Comparison of ENCODE assay signal across 25 mouse cellular contexts in genomic region chr3:102157652-102158051, GRCm38 (mm10). TPM values are rescaled to one million over a fixed set of nuclear protein-coding genes. Genes with fewer than 3 reads are reported as not detected.
DNase-seq lines count a peak whose midpoint lies in the region; ATAC-seq and TF ChIP-seq lines count a peak whose summit lies in the region.
"Had no signal": no experiment of that assay in that cellular context is flagged by ENCODE, and none has a peak within 500 bp of the region (broad histone marks: within the 10 kb centered on the region; RNA-seq: fewer than 3 reads in every experiment).

No protein-coding gene starts in this region.

- DNase-seq in liver, postnatal 0 days = no peak
- DNase-seq in limb, embryonic 10.5 days (ENCODE audit: low spot score) = no peak
- DNase-seq: adrenal gland, adult 2 months; adrenal gland, postnatal 14 days; cerebellum, adult 11 months; cerebellum, adult 2 months; cerebellum, adult 9-11 months; cerebellum, postnatal 25 days; gastrocnemius, postnatal 25 days; heart, adult 2 months; heart, postnatal 10 days; heart, postnatal 4 days had no signal

- no peak for TF ChIP-seq CTCF in liver, postnatal 0 days (IDR thresholded peaks at IDR 0.05; ENCODE audit: low read depth)

- H3K4me2 ChIP-seq in intestine, embryonic 16.5 days (ENCODE audit: low read depth, low read length) = no peak overlapping the region
- no peak overlapping the region for H3K4me2 ChIP-seq in intestine, embryonic 15.5 days (replicated peaks)
- no peak overlapping the region for H3K4me2 ChIP-seq in liver, embryonic 12.5 days
- no peak overlapping the region for H3K4me2 ChIP-seq in liver, postnatal 0 days (ENCODE audit: low read depth, low read length)
- no peak overlapping the region for H3K4me2 ChIP-seq in stomach, embryonic 16.5 days (ENCODE audit: low read depth, low read length)
- no peak overlapping the region for H3K4me2 ChIP-seq in forebrain, embryonic 12.5 days
- H3K4me2 ChIP-seq: embryonic facial prominence, embryonic 12.5 days; embryonic facial prominence, embryonic 15.5 days; forebrain, embryonic 15.5 days; heart, embryonic 15.5 days; hindbrain, embryonic 15.5 days had no signal

- H3K4me1 ChIP-seq in intestine, embryonic 16.5 days (ENCODE audit: control insufficient read depth, insufficient read depth, low read length) = peaks cover 10% of the 10 kb centered on the region
- 0 out of 2 replicates have a peak, but pooled peaks cover 5% of the 10 kb centered on the region for H3K4me1 ChIP-seq in intestine, embryonic 15.5 days (replicated peaks)
- peaks cover 62% of the 10 kb centered on the region for H3K4me1 ChIP-seq in liver, embryonic 12.5 days
- peaks cover 4% of the 10 kb centered on the region; the same call in 1 of the 2 replicates for H3K4me1 ChIP-seq in liver, postnatal 0 days (ENCODE audit: insufficient read depth)
- H3K4me1 ChIP-seq in stomach, embryonic 16.5 days (ENCODE audit: control insufficient read depth, insufficient read depth, low read length) = peaks cover 24% of the 10 kb centered on the region
- H3K4me1 ChIP-seq in forebrain, embryonic 12.5 days = peaks cover 12% of the 10 kb centered on the region
- peaks cover 4% of the 10 kb centered on the region for H3K4me1 ChIP-seq in limb, embryonic 10.5 days
- H3K4me1 ChIP-seq: hindbrain, embryonic 15.5 days had no signal

- no peak overlapping the region for H3K4me3 ChIP-seq in intestine, embryonic 16.5 days (ENCODE audit: low read length)
- no peak overlapping the region for H3K4me3 ChIP-seq in intestine, embryonic 15.5 days (replicated peaks)
- H3K4me3 ChIP-seq in liver, embryonic 12.5 days = no peak overlapping the region
- no peak overlapping the region for H3K4me3 ChIP-seq in liver, postnatal 0 days (ENCODE audit: low read depth, low read length)
- no peak overlapping the region for H3K4me3 ChIP-seq in stomach, embryonic 16.5 days (replicated peaks; ENCODE audit: low read length)
- H3K4me3 ChIP-seq in forebrain, embryonic 12.5 days (replicated peaks) = no peak overlapping the region
- no peak overlapping the region for H3K4me3 ChIP-seq in limb, embryonic 10.5 days
- H3K4me3 ChIP-seq: embryonic facial prominence, embryonic 12.5 days; embryonic facial prominence, embryonic 15.5 days; forebrain, embryonic 15.5 days; heart, adult 2 months; heart, embryonic 10.5 days; heart, embryonic 15.5 days; hindbrain, embryonic 15.5 days had no signal

- peak; percentile 40; the same call in 1 of the 2 replicates for ATAC-seq in intestine, embryonic 16.5 days
- no peak for ATAC-seq in intestine, embryonic 15.5 days
- ATAC-seq in liver, embryonic 12.5 days = peak; percentile 28; the same call in 1 of the 2 replicates
- no peak for ATAC-seq in liver, postnatal 0 days
- ATAC-seq in megakaryocyte-erythroid progenitor cell, adult 5-6 weeks (replicated peaks; ENCODE audit: low FRiP score, low TSS enrichment, poor library complexity, severe bottlenecking) = 0 out of 2 replicates have a peak, but pooled peaks have one; percentile 19
- ATAC-seq in stomach, embryonic 16.5 days (ENCODE audit: insufficient read depth, low FRiP score) = peak; percentile 77
- no peak for ATAC-seq in forebrain, embryonic 12.5 days (ENCODE audit: low FRiP score)
- ATAC-seq: CD4-positive, CD25-positive, alpha-beta regulatory T cell, adult 4 months; forebrain, embryonic 15.5 days had no signal

- WGBS in intestine, embryonic 16.5 days = 83% methylated on average over 6 of the region's 6 CpGs
- WGBS in intestine, embryonic 15.5 days = 81% methylated on average over 6 of the region's 6 CpGs
- WGBS in liver, embryonic 12.5 days (ENCODE audit: insufficient replicate concordance) = 43% methylated on average over 6 of the region's 6 CpGs
- 64% methylated on average over 6 of the region's 6 CpGs for WGBS in liver, postnatal 0 days (ENCODE audit: insufficient replicate concordance)
- WGBS in stomach, embryonic 16.5 days = 73% methylated on average over 6 of the region's 6 CpGs
- 91% methylated on average over 6 of the region's 6 CpGs for WGBS in forebrain, embryonic 12.5 days
- 98% methylated on average over 6 of the region's 6 CpGs for WGBS in limb, embryonic 10.5 days

- no peaks in the 10 kb centered on the region for H3K9me3 ChIP-seq in intestine, embryonic 16.5 days (ENCODE audit: control insufficient read depth, low read length)
- H3K9me3 ChIP-seq in intestine, embryonic 15.5 days = no peaks in the 10 kb centered on the region
- no peaks in the 10 kb centered on the region for H3K9me3 ChIP-seq in liver, embryonic 12.5 days (replicated peaks)
- no peaks in the 10 kb centered on the region for H3K9me3 ChIP-seq in liver, postnatal 0 days (ENCODE audit: low read length)
- H3K9me3 ChIP-seq in stomach, embryonic 16.5 days (replicated peaks; ENCODE audit: control insufficient read depth, low read length) = no peaks in the 10 kb centered on the region
- H3K9me3 ChIP-seq in forebrain, embryonic 12.5 days = no peaks in the 10 kb centered on the region
- H3K9me3 ChIP-seq in limb, embryonic 10.5 days (replicated peaks) = no peaks in the 10 kb centered on the region
- H3K9me3 ChIP-seq: embryonic facial prominence, embryonic 12.5 days; embryonic facial prominence, embryonic 15.5 days; forebrain, embryonic 15.5 days; heart, embryonic 10.5 days; heart, embryonic 15.5 days; hindbrain, embryonic 15.5 days had no signal

- no peak overlapping the region for H3K9ac ChIP-seq in intestine, embryonic 16.5 days (ENCODE audit: low read depth, low read length)
- no peak overlapping the region for H3K9ac ChIP-seq in intestine, embryonic 15.5 days
- no peak overlapping the region for H3K9ac ChIP-seq in liver, embryonic 12.5 days
- H3K9ac ChIP-seq in liver, postnatal 0 days (replicated peaks) = no peak overlapping the region
- H3K9ac ChIP-seq in stomach, embryonic 16.5 days (ENCODE audit: low read length) = no peak overlapping the region
- no peak overlapping the region for H3K9ac ChIP-seq in forebrain, embryonic 12.5 days
- H3K9ac ChIP-seq: embryonic facial prominence, embryonic 12.5 days; embryonic facial prominence, embryonic 15.5 days; forebrain, embryonic 15.5 days; heart, embryonic 15.5 days; hindbrain, embryonic 15.5 days had no signal

- H3K27me3 ChIP-seq in intestine, embryonic 16.5 days (replicated peaks; ENCODE audit: control insufficient read depth, insufficient read depth, low read length) = no peaks in the 10 kb centered on the region
- H3K27me3 ChIP-seq in intestine, embryonic 15.5 days (replicated peaks) = no peaks in the 10 kb centered on the region
- H3K27me3 ChIP-seq in liver, embryonic 12.5 days (replicated peaks) = no peaks in the 10 kb centered on the region
- H3K27me3 ChIP-seq in liver, postnatal 0 days (ENCODE audit: insufficient read depth, low read length) = no peaks in the 10 kb centered on the region
- H3K27me3 ChIP-seq in stomach, embryonic 16.5 days (ENCODE audit: control insufficient read depth, insufficient read depth, low read length) = no peaks in the 10 kb centered on the region
- 0 out of 2 replicates have a peak, but pooled peaks cover 3% of the 10 kb centered on the region for H3K27me3 ChIP-seq in forebrain, embryonic 12.5 days
- no peaks in the 10 kb centered on the region for H3K27me3 ChIP-seq in limb, embryonic 10.5 days (ENCODE audit: low read depth, poor library complexity, severe bottlenecking)
- H3K27me3 ChIP-seq: embryonic facial prominence, embryonic 12.5 days; embryonic facial prominence, embryonic 15.5 days; forebrain, embryonic 15.5 days; heart, embryonic 15.5 days; hindbrain, embryonic 15.5 days had no signal

- TF ChIP-seq EP300 in liver, postnatal 0 days (IDR thresholded peaks at IDR 0.05; ENCODE audit: low read depth) = no peak

- H3K36me3 ChIP-seq in intestine, embryonic 16.5 days (ENCODE audit: control insufficient read depth, insufficient read depth, low read length) = peaks cover 18% of the 10 kb centered on the region
- H3K36me3 ChIP-seq in intestine, embryonic 15.5 days = peaks cover 21% of the 10 kb centered on the region
- H3K36me3 ChIP-seq in liver, embryonic 12.5 days = peaks cover 78% of the 10 kb centered on the region
- peaks cover 44% of the 10 kb centered on the region for H3K36me3 ChIP-seq in liver, postnatal 0 days (replicated peaks; ENCODE audit: insufficient read depth, low read length)
- H3K36me3 ChIP-seq in stomach, embryonic 16.5 days (ENCODE audit: control insufficient read depth, insufficient read depth, low read length) = peaks cover 14% of the 10 kb centered on the region; the same call in 1 of the 2 replicates
- no peaks in the 10 kb centered on the region for H3K36me3 ChIP-seq in forebrain, embryonic 12.5 days (replicated peaks)
- H3K36me3 ChIP-seq in limb, embryonic 10.5 days = peaks cover 31% of the 10 kb centered on the region
- H3K36me3 ChIP-seq: forebrain, embryonic 15.5 days; hindbrain, embryonic 15.5 days had no signal

- no peak overlapping the region for H3K27ac ChIP-seq in intestine, embryonic 16.5 days (ENCODE audit: low read length)
- H3K27ac ChIP-seq in intestine, embryonic 15.5 days = no peak overlapping the region
- H3K27ac ChIP-seq in liver, embryonic 12.5 days = no peak overlapping the region
- H3K27ac ChIP-seq in liver, postnatal 0 days (ENCODE audit: low read depth) = no peak overlapping the region
- H3K27ac ChIP-seq in stomach, embryonic 16.5 days (ENCODE audit: low read length) = peak overlapping the region; percentile 88; the same call in 1 of the 2 replicates
- H3K27ac ChIP-seq in forebrain, embryonic 12.5 days = no peak overlapping the region
- H3K27ac ChIP-seq in limb, embryonic 10.5 days = no peak overlapping the region
- H3K27ac ChIP-seq: embryonic facial prominence, embryonic 12.5 days; embryonic facial prominence, embryonic 15.5 days; forebrain, embryonic 15.5 days; heart, adult 2 months; heart, embryonic 10.5 days; heart, embryonic 15.5 days; hindbrain, embryonic 15.5 days had no signal

RNA-seq across cellular contexts. Expression of gene Vangl1, which starts 46.8 kb away (rescaled TPM):
- 18.7 and 20.6 TPM in 2 replicates for polyA plus RNA-seq in intestine, embryonic 16.5 days (2015; fragmentation: Nextera tagmentation; extraction: Ambion mirVana)
- 15.1 and 17.4 TPM in 2 replicates for polyA plus RNA-seq in intestine, embryonic 15.5 days (2015; fragmentation: Nextera tagmentation; extraction: Ambion mirVana)
- polyA plus RNA-seq in liver, embryonic 12.5 days (2016; fragmentation: Nextera tagmentation; extraction: Ambion mirVana) = 70.5 and 76.3 TPM in 2 replicates
- polyA plus RNA-seq in liver, postnatal 0 days (2015; fragmentation: Nextera tagmentation; extraction: Ambion mirVana) = 21.4 and 22.8 TPM in 2 replicates
- 3.3 and 3.4 TPM in 2 replicates for total RNA-seq in megakaryocyte-erythroid progenitor cell, adult 5-6 weeks (2014; fragmentation: Nextera tagmentation)
- 1.5 and 6.1 TPM in 2 replicates for total RNA-seq in megakaryocyte-erythroid progenitor cell, adult 5-6 weeks (2017)
- polyA plus RNA-seq in stomach, embryonic 16.5 days (2015; fragmentation: Nextera tagmentation; extraction: Ambion mirVana) = 30.7 and 34.3 TPM in 2 replicates
- polyA plus RNA-seq in forebrain, embryonic 12.5 days (2016; fragmentation: Nextera tagmentation; extraction: Ambion mirVana) = 4.3 and 5.8 TPM in 2 replicates
- 11.8 and 14.8 TPM in 2 replicates for polyA plus RNA-seq in limb, embryonic 10.5 days (2016; fragmentation: Nextera tagmentation; extraction: Ambion mirVana)

Comparison
In these comparisons a context has a peak if more than half of its experiments do, and no peak if none do; other contexts are left out.
1. ATAC-seq: peak in intestine, embryonic 16.5 days (single experiment), liver, embryonic 12.5 days (single experiment), megakaryocyte-erythroid progenitor cell, adult 5-6 weeks (single experiment) and stomach, embryonic 16.5 days (single experiment); none in intestine, embryonic 15.5 days (single experiment), liver, postnatal 0 days (single experiment) and forebrain, embryonic 12.5 days (single experiment).